Mouse (Mus musculus) frontal cortex, postnatal 10 days (tissue): ENCODE data around the gene Scn9a.

Source experiments
- DNase-seq, 2 experiments: peaks; one replicate each; pipeline ENCODE4 v3.0.0; 2022; ENCODE audit warnings: low spot score in 2 of 2, mixed read lengths in 1 of 2

Scn9a gene

DNA sequence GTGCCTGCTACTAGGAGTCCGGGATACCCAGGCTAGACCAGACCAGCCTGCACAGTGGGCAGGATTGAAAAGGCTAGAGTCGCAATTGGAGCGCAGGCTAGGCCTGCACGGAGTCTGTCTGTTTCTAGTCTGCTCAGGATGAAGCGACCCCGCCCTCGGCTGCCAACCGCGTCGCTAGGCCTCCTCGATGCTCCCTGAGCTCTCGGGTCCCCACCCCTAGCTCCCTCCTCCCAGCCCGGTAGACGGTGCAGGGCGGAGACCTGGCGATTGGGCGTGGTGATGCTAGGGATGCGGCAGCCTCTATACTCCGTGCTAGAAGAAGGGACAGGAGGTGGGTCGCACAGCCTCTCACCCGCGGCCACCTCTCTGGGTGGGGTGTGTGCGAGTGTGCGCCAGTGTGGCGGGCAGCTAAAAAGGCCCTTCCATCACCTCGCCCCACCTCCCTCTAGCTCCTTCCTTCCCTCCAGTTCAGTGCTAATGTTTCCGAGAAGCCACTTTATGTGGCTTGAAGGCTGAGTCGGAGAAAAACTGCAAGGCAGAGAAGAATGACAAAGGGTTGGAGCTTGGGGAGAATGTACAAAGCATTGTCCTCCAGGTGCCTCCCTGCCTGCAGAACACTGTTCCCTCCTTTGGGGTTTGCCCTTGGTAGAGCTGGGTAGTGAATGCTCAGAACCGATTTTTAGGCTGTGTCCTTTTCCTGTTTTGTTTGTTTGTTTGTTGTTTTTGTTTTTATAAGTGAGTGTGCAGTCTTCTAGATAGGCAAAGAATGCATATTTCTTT lies at the start of gene Scn9a:
Gene Scn9a, minus strand, starts transcription at position 383 of the 780 bp plus-strand sequence.
- DNase-seq, result peak; percentile 7 to 27

DNA sequence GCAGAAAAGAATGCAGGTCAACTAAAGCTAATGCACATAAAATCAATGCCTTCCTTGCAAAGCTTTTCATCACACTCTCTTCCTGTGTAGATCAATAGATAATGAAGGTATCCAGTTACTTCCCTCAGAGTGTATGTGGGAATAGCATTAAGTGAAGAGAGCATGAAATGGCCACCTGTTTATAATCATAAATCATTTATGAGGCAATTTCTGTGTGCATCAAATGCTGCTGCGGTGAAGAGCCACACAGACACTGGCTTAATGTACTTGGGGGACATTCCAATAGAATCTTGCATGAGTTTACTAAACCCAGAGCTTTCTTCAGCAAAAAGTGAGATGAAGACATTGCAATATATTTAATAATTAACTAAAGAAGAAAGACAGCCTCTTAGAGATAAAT lies 27.2 kb upstream of the Scn9a start:
- no peak for DNase-seq

GRCm38 (mm10) chr2:66656430-66656829 lies 21.7 kb upstream of the Scn9a start:
- DNase-seq, result no peak

DNA sequence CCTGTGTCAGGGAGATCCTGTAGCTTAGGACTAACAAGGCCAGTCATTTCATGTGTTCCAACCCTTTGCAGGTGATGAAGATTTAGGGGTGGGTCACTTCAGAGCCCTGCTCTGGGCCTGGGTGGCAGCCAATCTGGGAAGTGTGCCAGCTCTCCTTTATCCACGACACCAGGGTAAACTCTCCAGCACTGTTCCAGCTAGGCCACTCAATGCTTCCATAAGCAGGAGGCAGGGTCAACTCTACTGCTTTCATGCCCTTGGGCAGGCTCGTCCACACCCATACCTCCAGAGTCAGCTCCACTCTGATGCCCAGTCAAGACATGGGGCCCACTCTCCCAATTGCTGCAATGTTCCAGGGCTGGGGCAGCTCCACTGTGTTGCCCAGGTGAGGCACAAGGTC lies 20.7 kb upstream of the Scn9a start:
- DNase-seq, result no peak

DNA sequence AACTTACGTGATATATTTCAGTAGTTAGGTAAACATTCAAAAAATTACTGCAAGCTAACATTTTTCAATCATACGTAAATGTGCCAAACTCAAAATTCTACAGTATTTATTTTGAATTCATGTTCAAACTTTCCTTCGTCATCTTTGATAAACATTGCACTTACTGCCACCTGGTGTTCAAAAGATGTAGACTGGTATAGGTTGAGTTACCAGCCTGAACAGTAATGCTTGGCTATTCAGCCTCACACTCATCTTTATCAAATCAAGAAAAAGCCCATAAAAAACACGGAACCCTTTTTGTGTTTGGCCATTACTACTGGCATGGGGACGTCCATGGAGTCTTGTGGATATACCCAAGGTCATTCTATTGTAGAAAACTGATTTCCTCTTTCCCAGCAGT lies 9.6 kb upstream of the Scn9a start:
- DNase-seq, result no peak

- DNase-seq, result no peak
These were observed 2.0 kb downstream of the Scn9a start for GRCm38 (mm10) chr2:66632728-66633127.

- DNase-seq, result no peak
These were observed 23.7 kb downstream of the Scn9a start for GRCm38 (mm10) chr2:66611091-66611490.

- no peak for DNase-seq
These were observed 37.4 kb downstream of the Scn9a start for GRCm38 (mm10) chr2:66597313-66597712.

GRCm38 (mm10) chr2:66596145-66596544 lies 38.6 kb downstream of the Scn9a start:
- no peak for DNase-seq

- no peak for DNase-seq
These were observed 44.6 kb downstream of the Scn9a start for GRCm38 (mm10) chr2:66590151-66590550.

DNA sequence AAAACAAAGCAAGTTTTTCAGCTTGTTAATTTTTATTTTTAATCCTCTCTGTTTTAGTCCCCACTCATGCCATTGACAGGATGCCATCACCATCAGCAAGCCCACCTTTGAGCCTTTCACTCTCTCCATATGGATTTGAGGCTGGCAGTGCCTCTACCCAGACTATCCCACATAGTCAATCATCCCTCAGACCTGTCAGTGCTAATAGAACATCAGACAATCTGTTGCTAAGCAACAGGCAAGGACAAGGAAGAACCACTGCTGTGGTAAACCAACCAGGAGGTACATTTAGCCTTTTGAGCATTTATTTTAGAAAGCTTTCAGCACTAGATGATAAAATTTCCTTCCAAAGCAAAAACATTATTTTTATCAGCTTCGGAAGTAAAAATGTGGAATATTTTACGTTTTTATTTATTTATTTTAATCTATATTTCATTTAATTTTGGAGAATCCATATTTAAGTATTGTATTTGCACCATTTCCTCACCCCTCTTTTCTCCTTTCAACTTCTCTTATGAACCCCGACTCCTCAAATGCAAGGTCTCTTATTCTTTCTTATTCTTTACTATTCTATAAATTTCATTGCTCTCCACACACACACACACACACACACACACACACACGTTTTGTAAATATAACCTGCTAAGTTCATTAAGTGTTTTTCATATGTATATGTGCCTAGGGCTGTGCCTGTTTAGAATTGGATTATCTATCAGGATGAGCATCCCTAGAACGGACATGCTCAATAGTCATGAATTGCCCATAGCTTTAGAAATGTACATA lies 54.5 kb downstream of the Scn9a start:
- no peak for DNase-seq

- DNase-seq, result no peak
These were observed 86.5 kb downstream of the Scn9a start for GRCm38 (mm10) chr2:66548254-66548653.

GRCm38 (mm10) chr2:66519966-66520365 lies 114.8 kb downstream of the Scn9a start:
- DNase-seq, result no peak

DNA sequence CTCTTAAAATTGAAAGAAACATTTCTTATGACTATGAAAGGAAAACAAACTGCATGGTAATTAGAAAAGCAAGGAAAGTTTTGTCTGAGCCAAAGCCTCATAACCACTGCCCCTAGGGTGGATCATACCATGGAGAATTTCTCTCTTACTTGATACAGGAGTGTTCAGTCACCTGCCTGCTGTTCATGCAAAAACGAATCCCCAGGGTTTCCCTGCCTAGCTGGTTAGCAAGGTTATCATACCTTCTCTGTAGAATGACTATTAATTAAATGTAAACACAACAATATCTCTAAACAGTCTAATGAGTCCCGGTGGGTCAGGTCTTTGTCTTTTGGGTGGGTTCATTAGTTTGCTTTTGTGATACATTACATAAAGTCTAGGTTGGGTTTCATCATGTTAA lies 123.3 kb downstream of the Scn9a start:
- no peak for DNase-seq

GRCm38 (mm10) chr2:66508032-66508431 lies 126.7 kb downstream of the Scn9a start:
- no peak for DNase-seq

GRCm38 (mm10) chr2:66507616-66508015 lies 127.1 kb downstream of the Scn9a start:
- DNase-seq, result no peak

DNA sequence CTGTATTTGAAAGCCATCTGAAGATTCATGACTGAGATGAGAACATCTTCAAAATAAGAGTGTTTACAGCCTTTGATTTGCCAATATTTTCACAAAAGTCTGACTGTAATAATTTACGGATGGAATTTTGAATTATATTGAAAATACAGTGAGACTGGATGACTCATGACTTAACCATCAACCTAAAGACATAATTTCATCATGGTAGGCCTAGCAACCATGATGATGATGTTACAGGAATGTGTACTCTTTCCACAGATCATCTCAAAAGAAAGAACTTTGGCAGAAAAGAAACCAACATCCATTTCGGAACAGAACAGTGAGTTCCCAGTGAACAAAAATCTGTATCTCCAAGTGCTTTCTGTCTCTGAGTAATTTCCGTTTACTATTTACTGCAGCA lies 132.6 kb downstream of the Scn9a start:
- DNase-seq, result no peak

DNA sequence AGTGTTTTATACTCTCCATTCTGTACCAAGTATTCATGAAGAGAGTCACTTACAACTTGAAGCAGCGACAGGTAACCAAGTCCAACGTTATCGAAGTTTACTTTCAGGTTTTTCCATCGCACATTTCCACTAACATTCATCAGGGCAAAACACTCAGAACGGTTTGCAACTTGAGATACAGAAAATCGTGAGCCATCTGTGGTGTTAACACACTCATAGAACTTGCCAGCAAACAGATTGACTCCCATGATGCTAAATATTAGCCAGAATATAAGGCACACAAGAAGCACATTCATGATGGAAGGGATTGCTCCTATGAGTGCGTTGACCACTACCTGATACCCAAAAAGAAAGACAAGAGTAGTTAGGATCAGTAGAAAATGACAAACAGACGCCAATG lies 140.2 kb downstream of the Scn9a start:
- no peak for DNase-seq

DNA sequence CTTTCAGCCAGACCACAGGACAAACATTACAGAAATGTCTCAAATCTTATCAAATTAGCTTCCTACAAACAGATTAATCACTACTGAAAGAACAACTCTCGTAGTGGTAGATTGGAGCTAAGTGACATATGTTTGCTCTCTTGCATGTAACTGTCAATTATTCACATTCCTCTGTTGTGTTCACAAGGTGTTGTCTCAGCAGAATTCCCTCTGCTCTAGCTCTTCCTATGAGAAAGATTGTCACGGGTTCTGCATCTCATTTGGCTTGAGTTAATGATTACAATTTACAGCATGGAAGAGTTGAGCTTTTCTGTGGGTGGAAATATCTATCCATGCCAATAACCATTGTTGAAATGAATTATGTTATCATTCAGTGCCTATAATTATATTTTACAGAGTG lies 156.4 kb downstream of the Scn9a start:
- DNase-seq, result no peak

DNA sequence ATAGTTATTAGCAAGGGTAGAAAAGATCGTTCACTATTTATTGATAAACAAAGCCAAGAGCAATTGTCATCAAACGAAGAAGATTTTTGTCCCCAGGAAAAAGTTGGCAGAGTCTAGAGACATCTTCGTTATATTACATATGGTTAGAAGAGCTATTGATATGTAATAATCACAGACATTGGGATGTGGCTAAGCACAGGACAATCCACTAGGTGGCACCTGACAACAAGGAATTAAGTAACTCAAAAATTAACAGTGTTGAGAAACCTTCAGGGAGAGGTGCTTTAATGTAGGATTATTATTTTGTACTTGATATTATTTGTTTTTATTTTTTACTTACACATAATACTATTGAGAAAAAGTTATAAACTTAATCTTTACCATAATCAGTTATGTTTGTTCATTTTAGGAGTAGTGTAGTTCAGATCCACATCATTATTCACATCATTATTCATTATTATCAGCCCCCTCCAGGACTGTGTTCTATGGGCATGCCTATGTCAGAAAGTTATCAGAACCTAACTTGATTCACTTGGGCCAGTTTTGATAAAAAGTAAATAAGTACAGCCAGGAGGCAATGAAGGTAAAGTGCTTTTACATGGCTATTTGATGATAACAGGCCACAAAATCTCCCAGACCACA lies 161.5 kb downstream of the Scn9a start:
- no peak for DNase-seq

- DNase-seq, result no peak
These were observed 169.3 kb downstream of the Scn9a start for GRCm38 (mm10) chr2:66465484-66465883.

DNA sequence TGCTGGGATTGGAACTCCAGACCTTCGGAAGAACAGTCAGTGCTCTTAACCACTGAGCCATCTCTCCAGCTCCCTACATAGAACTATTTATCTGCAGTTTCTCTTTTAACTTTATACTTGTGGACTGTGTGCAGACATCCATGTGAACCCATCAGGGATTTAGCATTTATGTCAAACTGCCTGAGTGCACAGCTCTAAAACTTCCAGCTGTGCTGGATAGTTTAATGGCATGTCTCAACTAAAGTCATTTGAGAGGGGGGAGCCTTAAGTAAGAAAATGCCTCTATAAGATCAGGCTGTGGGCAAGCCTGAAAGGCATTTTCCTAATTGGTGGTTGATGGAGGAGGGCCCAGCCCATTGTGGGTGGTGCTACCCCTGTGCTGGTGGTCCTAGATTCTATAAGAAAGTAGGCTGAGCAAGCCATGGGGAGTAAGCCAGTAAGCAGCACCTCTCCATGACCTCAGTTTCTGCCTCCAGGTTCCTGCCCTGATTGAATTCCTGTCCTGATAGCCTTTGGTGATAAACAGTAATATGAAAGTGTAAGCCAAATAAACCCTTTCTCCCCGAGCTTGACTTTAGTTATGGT lies 169.8 kb downstream of the Scn9a start:
- DNase-seq, result no peak
